Mouse (Mus musculus) stomach, postnatal 0 days (tissue): ENCODE data around the gene Gpi1. TPM values are rescaled to one million over a fixed set of nuclear protein-coding genes. Genes with fewer than 3 reads are reported as not detected.

Source experiments
- ATAC-seq: fragments of 200-750 bp; cut with Nextera tagmentation; 2 replicates; pipeline ENCODE4 v1.8.0; 2017; ENCODE audit not compliant: low FRiP score, low TSS enrichment
- DNase-seq: peaks from one replicate; pipeline ENCODE4 v3.0.0-alpha.2; 2016; ENCODE audit warnings: low spot score
- H3K27ac ChIP-seq: fragments of 300-500 bp; sonication (generic); replicated peaks from 2 replicates; pipeline ENCODE4 v1.5.1; 2014; ENCODE audit warnings: mild to moderate bottlenecking, control low read depth
- H3K27me3 ChIP-seq: fragments of 300-500 bp; sonication (generic); 2 replicates; pipeline ENCODE4 v1.6.1; 2014; ENCODE audit warnings: low read length; ENCODE audit not compliant: control insufficient read depth, insufficient read depth
- H3K36me3 ChIP-seq: fragments of 300-500 bp; sonication (generic); 2 replicates; pipeline ENCODE4 v1.6.1; 2014; ENCODE audit warnings: low read length, mixed read lengths; ENCODE audit not compliant: control insufficient read depth, insufficient read depth
- H3K4me1 ChIP-seq: fragments of 300-500 bp; sonication (generic); replicated peaks from 2 replicates; pipeline ENCODE4 v1.6.1; 2014; ENCODE audit warnings: antibody characterized with exemption; ENCODE audit not compliant: control insufficient read depth, insufficient read depth
- H3K4me2 ChIP-seq: fragments of 300-500 bp; sonication (generic); replicated peaks from 2 replicates; pipeline ENCODE4 v1.6.1; 2014; ENCODE audit warnings: low read depth, mild to moderate bottlenecking, control low read depth, moderate library complexity
- H3K4me3 ChIP-seq: fragments of 300-500 bp; sonication (generic); 2 replicates; pipeline ENCODE4 v1.5.1; 2014; ENCODE audit warnings: low read depth, low read length, control low read depth
- H3K9ac ChIP-seq: fragments of 300-500 bp; sonication (generic); 2 replicates; pipeline ENCODE4 v1.6.1; 2014; ENCODE audit warnings: mild to moderate bottlenecking, low read length, control low read depth, mixed read lengths
- H3K9me3 ChIP-seq: fragments of 300-500 bp; sonication (generic); 2 replicates; pipeline ENCODE4 v1.6.1; 2016; ENCODE audit warnings: low read length; ENCODE audit not compliant: control insufficient read depth
- CTCF ChIP-seq: IDR thresholded peaks from 2 replicates; pipeline ENCODE4 v1.5.1; 2016; ENCODE audit warnings: antibody characterized with exemption, low read depth, mild to moderate bottlenecking, moderate library complexity
- EP300 ChIP-seq: optimal IDR thresholded peaks from 2 replicates; pipeline ENCODE3; 2016; ENCODE audit warnings: antibody characterized with exemption
- WGBS: fragments of 180-500 bp; shearing (Covaris S2); extraction: QIAGEN DNeasy Blood & Tissue Kit; methylation state at CpG from one replicate; pipeline ENCODE4 v1.1.7; 2014; 5-methylcytosine and 5-hydroxymethylcytosine counted together
- polyA plus RNA-seq: library from polyadenylated mRNA; unstranded; fragments of >200 nt; fragmentation: Nextera tagmentation; extraction: Ambion mirVana; gene quantifications from 2 replicates; pipeline ENCODE4 v1.2.1, GENCODE M21; 2015

Gene Gpi1
- polyA plus RNA-seq, 1 experiment from 2014 or later: 235 TPM

- ATAC-seq (peak; percentile 82), DNase-seq (peak; percentile 70)
- Histone ChIP-seq H3K27ac (peak overlapping the region; percentile 4; the same call in 1 of the 2 replicates), H3K36me3 (no peaks in the 10 kb centered on the region; the same call in none of the 2 replicates), H3K27me3 (no peaks in the 10 kb centered on the region), H3K9me3 (no peaks in the 10 kb centered on the region), H3K9ac (no peak overlapping the region), H3K4me1 (peaks cover 2% of the 10 kb centered on the region; the same call in 1 of the 2 replicates), H3K4me3 (no peak overlapping the region), H3K4me2 (no peak overlapping the region)
- TF ChIP-seq EP300: no peak
- TF ChIP-seq CTCF: peak; percentile 88
- 45% methylated on average over 5 of the region's 5 CpGs for WGBS
Observed at GRCm38 (mm10) chr7:34265876-34266346, 35.8 kb upstream of the Gpi1 start.

GRCm38 (mm10) chr7:34263437-34263836 lies 33.3 kb upstream of the Gpi1 start:
- no peak for ATAC-seq
- H3K36me3 ChIP-seq: no peaks in the 10 kb centered on the region; the same call in none of the 2 replicates
- H3K27ac ChIP-seq: no peak overlapping the region
- no peak for DNase-seq
- no peak overlapping the region for H3K4me2 ChIP-seq
- H3K27me3 ChIP-seq: no peaks in the 10 kb centered on the region
- 84% methylated on average over 5 of the region's 5 CpGs for WGBS
- no peak for TF ChIP-seq CTCF
- H3K4me1 ChIP-seq: peaks cover 2% of the 10 kb centered on the region; the same call in 1 of the 2 replicates
- no peak overlapping the region for H3K4me3 ChIP-seq
- no peaks in the 10 kb centered on the region for H3K9me3 ChIP-seq
- no peak overlapping the region for H3K9ac ChIP-seq

DNA sequence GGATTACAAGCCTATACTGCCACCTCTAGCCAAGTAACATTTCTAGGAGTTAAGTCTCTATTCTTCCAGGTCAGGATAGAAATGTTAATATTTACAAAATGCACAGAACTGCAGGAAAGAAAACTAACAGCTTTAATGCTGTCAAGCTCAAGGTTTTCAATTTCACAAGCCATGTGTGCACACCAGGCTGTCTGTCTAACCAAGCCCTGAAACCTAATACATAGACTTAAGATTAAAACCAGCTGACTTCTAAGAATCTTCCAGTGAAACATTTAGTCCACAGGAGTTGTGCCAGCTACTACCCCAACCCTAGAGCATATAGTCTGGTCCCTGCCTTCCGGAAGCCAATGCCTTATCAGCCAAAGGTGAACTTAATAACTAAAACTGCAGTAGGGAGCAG lies 28.3 kb upstream of the Gpi1 start:
- ATAC-seq: no peak

DNA sequence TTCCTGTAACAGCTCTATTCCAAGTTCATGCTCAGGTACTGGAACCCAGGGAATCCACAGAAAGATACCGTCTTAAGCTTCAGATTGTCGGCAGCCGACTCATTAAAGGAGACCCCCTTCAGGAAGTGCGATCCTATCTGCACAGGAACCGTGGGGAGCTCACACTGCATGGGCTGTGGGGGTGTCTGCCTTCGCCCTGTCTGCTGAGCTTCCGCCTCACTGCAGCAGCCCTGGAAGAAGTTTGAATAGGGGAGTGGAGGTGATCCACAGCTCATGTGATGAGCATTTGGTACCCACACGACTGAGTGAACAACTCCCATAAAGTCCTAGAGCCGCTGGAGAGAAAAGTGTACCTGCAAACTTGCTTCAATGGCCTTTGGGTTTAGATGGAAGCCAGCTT lies 27.1 kb upstream of the Gpi1 start:
- no peak overlapping the region for H3K9ac ChIP-seq
- no peak for DNase-seq
- peaks cover 20% of the 10 kb centered on the region for H3K36me3 ChIP-seq
- no peak overlapping the region for H3K4me3 ChIP-seq
- H3K27ac ChIP-seq: no peak overlapping the region
- no peaks in the 10 kb centered on the region for H3K27me3 ChIP-seq
- WGBS: 86% methylated on average over 9 of the region's 9 CpGs
- ATAC-seq: no peak
- TF ChIP-seq EP300: no peak
- no peak for TF ChIP-seq CTCF
- H3K4me2 ChIP-seq: no peak overlapping the region
- no peaks in the 10 kb centered on the region for H3K4me1 ChIP-seq
- H3K9me3 ChIP-seq: no peaks in the 10 kb centered on the region

More for the DNA sequence above, 28.3 kb upstream of the Gpi1 start:
- no peaks in the 10 kb centered on the region for H3K4me1 ChIP-seq
- H3K9ac ChIP-seq: no peak overlapping the region
- no peaks in the 10 kb centered on the region for H3K9me3 ChIP-seq
- H3K4me3 ChIP-seq: no peak overlapping the region
- WGBS: 78% methylated on average over 1 of the region's 1 CpGs
- H3K27ac ChIP-seq: no peak overlapping the region
- no peaks in the 10 kb centered on the region for H3K27me3 ChIP-seq
- H3K4me2 ChIP-seq: no peak overlapping the region
- DNase-seq: no peak
- peaks cover 17% of the 10 kb centered on the region for H3K36me3 ChIP-seq
- TF ChIP-seq EP300: no peak
- no peak for TF ChIP-seq CTCF

DNA sequence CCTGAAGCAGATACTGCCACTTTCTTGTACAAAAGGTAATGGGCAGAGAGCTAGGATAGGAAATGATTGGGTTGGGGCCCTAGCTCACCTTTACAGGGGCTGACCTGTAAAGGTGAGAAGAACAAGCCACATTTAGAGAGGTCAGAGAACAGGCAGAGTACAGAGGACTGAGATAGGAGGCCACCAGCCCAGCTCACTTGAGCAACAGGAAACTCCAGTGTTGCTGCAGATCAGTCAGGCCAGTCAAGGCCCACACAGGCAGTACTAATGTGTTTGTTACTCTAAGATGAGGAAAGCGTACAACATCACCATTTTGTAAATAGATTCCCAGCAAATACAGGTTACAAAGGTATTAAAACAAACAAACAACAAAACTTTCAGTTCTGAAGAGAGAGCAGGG lies 25.8 kb upstream of the Gpi1 start:
- Histone ChIP-seq H3K27me3 (no peaks in the 10 kb centered on the region), H3K4me2 (no peak overlapping the region), H3K27ac (peak overlapping the region; percentile 30; the same call in 1 of the 2 replicates), H3K9ac (no peak overlapping the region), H3K4me3 (no peak overlapping the region), H3K4me1 (no peaks in the 10 kb centered on the region), H3K36me3 (peaks cover 20% of the 10 kb centered on the region), H3K9me3 (no peaks in the 10 kb centered on the region)
- ATAC-seq: no peak
- 79% methylated on average over 1 of the region's 1 CpGs for WGBS
- no peak for DNase-seq
- no peak for TF ChIP-seq EP300
- TF ChIP-seq CTCF: no peak

DNA sequence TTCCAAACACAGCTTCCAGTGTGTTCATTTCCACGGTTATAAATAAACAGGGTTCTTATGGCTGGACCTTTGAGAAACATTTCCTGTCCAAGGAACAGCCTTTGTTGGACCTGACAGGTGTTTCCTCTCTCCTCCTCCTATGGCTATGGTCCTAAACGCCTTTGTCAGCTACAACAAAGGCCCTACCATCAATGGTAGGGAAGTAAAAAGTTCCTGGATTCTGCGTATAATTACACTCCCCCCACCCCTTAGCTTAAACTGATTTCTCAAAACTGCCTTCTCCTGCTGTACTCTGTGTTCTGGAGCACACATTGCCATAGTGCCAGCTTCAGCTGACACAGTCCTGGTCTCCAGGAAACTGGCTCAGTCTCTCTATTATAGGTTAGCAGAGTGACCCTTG lies 25.0 kb upstream of the Gpi1 start:
- H3K4me1 ChIP-seq: no peaks in the 10 kb centered on the region
- no peak overlapping the region for H3K27ac ChIP-seq
- H3K4me2 ChIP-seq: no peak overlapping the region
- H3K9me3 ChIP-seq: no peaks in the 10 kb centered on the region
- TF ChIP-seq CTCF (no peak), EP300 (no peak)
- no peak overlapping the region for H3K4me3 ChIP-seq
- H3K27me3 ChIP-seq: no peaks in the 10 kb centered on the region
- DNase-seq: no peak
- 47% methylated on average over 3 of the region's 3 CpGs for WGBS
- H3K9ac ChIP-seq: no peak overlapping the region
- ATAC-seq: peak; percentile 32; the same call in 1 of the 2 replicates
- peaks cover 20% of the 10 kb centered on the region for H3K36me3 ChIP-seq
